Mouse (Mus musculus): ENCODE results near the gene Frmd4a. TPM values are rescaled to one million over a fixed set of nuclear protein-coding genes. Genes with fewer than 3 reads are reported as not detected.

Frmd4a gene
- polyA plus RNA-seq, 1 experiment from 2014 or later, result 16.0 TPM

GRCm38 (mm10) chr2:4167131-4167530, 149.6 kb downstream of the Frmd4a start:
- Histone ChIP-seq H3K9ac (no peak overlapping the region), H3K9me3 (replicated peaks) (no peaks in the 10 kb centered on the region), H3K36me3 (replicated peaks) (no peaks in the 10 kb centered on the region), H3K4me1 (replicated peaks) (no peaks in the 10 kb centered on the region), H3K27ac (replicated peaks) (no peak overlapping the region), H3K4me3 (replicated peaks) (no peak overlapping the region), H3K27me3 (no peaks in the 10 kb centered on the region), H3K4me2 (no peak overlapping the region)
- ATAC-seq (ENCODE audit: insufficient read depth), result no peak
- WGBS (ENCODE audit: insufficient replicate concordance), result 62% methylated on average over 6 of the region's 6 CpGs

DNA sequence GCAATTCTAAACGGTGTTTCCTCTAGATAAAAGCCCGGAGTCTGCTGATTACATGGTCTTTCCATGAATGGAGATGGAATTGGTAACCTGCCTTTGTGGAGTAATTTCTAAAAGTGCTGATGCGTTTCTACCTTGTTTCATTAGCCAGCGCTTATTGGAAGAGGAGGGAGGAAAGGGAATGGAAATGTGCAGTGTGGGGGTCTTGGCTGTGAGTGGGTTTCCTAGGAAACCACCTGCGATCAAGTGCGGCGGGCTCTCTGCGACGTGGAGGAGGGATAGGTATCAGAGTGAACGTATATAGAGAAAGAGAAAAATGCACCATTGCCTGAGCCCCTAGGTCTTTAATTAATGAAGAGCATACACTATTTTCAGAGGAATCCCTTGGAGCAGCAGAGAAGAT, 152.2 kb downstream of the Frmd4a start:
- Histone ChIP-seq H3K4me1 (replicated peaks) (no peaks in the 10 kb centered on the region), H3K4me3 (replicated peaks) (no peak overlapping the region), H3K9ac (no peak overlapping the region), H3K27ac (replicated peaks) (no peak overlapping the region), H3K9me3 (replicated peaks) (no peaks in the 10 kb centered on the region), H3K4me2 (no peak overlapping the region), H3K27me3 (no peaks in the 10 kb centered on the region), H3K36me3 (replicated peaks) (no peaks in the 10 kb centered on the region)
- 69% methylated on average over 10 of the region's 10 CpGs for WGBS (ENCODE audit: insufficient replicate concordance)
- no peak for ATAC-seq (ENCODE audit: insufficient read depth)

DNA sequence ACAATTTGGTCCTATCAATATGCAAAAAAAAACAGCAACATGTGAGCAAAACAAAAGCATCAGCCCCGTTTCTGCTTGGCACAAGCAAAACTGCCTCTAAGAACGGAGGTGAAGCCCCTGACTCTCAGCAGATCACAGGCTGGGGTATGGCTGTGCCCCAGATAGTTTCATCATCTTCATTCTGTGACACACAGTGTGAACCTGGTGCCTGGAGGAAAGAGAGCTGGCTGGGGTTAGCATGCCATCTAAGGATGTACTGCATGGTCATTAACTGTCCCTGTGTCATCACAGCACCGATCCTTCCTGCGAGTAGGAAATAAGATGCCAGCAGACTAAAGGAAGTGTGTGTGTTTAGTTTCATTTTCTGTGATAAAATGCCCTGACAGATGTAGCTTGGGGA, 152.7 kb downstream of the Frmd4a start:
- H3K9ac ChIP-seq, result no peak overlapping the region
- no peaks in the 10 kb centered on the region for H3K36me3 ChIP-seq (replicated peaks)
- no peak overlapping the region for H3K27ac ChIP-seq (replicated peaks)
- H3K27me3 ChIP-seq, result no peaks in the 10 kb centered on the region
- no peak overlapping the region for H3K4me2 ChIP-seq
- 58% methylated on average over 4 of the region's 4 CpGs for WGBS (ENCODE audit: insufficient replicate concordance)
- H3K9me3 ChIP-seq (replicated peaks), result no peaks in the 10 kb centered on the region
- no peak for ATAC-seq (ENCODE audit: insufficient read depth)
- no peak overlapping the region for H3K4me3 ChIP-seq (replicated peaks)
- H3K4me1 ChIP-seq (replicated peaks), result no peaks in the 10 kb centered on the region

GRCm38 (mm10) chr2:4184991-4185390, 167.5 kb downstream of the Frmd4a start:
- Histone ChIP-seq H3K27ac (replicated peaks) (no peak overlapping the region), H3K36me3 (replicated peaks) (no peaks in the 10 kb centered on the region), H3K9ac (no peak overlapping the region), H3K4me3 (replicated peaks) (no peak overlapping the region), H3K27me3 (no peaks in the 10 kb centered on the region), H3K4me1 (replicated peaks) (no peaks in the 10 kb centered on the region), H3K4me2 (no peak overlapping the region), H3K9me3 (replicated peaks) (no peaks in the 10 kb centered on the region)
- no peak for ATAC-seq (ENCODE audit: insufficient read depth)
- 73% methylated on average over 8 of the region's 8 CpGs for WGBS (ENCODE audit: insufficient replicate concordance)

DNA sequence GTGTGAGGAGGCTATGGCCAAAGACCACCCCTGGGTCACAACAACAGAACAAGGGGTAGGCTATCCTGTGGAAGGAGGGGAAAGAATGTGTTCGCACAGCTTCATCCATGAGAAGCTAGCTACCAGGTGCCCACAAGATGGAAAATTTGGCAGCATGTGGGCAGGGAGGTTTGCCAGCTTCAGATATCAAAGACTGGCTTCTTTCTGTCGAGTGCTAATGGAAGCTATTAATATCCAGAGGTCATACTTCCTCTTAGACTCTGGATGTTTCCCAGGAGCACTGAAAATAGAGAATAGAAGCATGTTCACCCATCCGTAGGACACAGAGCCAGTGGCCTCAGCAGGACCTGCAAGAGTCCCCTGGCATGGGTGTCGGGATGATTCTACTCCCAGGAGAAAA, 170.0 kb downstream of the Frmd4a start:
- 41% methylated on average over 4 of the region's 4 CpGs for WGBS (ENCODE audit: insufficient replicate concordance)
- H3K27me3 ChIP-seq, result no peaks in the 10 kb centered on the region
- no peak overlapping the region for H3K27ac ChIP-seq (replicated peaks)
- no peaks in the 10 kb centered on the region for H3K36me3 ChIP-seq (replicated peaks)
- no peaks in the 10 kb centered on the region for H3K9me3 ChIP-seq (replicated peaks)
- no peak overlapping the region for H3K9ac ChIP-seq
- H3K4me1 ChIP-seq (replicated peaks), result no peaks in the 10 kb centered on the region
- ATAC-seq (ENCODE audit: insufficient read depth), result no peak
- H3K4me2 ChIP-seq, result no peak overlapping the region
- no peak overlapping the region for H3K4me3 ChIP-seq (replicated peaks)

DNA sequence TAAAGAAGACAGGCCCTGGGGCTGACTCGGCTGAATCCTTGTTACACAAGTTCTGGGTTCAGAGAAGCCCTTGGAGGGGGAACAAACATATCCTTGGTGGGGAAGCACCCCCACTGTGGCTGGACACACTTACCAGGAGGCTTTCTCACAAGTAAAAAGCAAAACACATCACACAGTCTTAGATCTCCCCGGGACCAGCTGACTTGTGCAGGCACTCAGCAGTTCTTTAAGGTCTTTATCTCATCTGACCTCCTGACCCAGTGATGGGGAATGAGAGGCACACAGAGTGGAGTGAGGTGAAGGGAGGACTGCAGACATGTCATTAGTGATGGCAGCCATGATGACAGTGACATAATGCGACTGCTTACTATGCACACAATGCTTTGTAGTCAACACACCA, 170.8 kb downstream of the Frmd4a start:
- Histone ChIP-seq H3K4me1 (replicated peaks) (no peaks in the 10 kb centered on the region), H3K4me3 (replicated peaks) (no peak overlapping the region), H3K9me3 (replicated peaks) (no peaks in the 10 kb centered on the region), H3K9ac (no peak overlapping the region), H3K4me2 (no peak overlapping the region), H3K27me3 (no peaks in the 10 kb centered on the region), H3K36me3 (replicated peaks) (no peaks in the 10 kb centered on the region), H3K27ac (replicated peaks) (no peak overlapping the region)
- WGBS (ENCODE audit: insufficient replicate concordance), result 37% methylated on average over 3 of the region's 3 CpGs
- ATAC-seq (ENCODE audit: insufficient read depth), result no peak

DNA sequence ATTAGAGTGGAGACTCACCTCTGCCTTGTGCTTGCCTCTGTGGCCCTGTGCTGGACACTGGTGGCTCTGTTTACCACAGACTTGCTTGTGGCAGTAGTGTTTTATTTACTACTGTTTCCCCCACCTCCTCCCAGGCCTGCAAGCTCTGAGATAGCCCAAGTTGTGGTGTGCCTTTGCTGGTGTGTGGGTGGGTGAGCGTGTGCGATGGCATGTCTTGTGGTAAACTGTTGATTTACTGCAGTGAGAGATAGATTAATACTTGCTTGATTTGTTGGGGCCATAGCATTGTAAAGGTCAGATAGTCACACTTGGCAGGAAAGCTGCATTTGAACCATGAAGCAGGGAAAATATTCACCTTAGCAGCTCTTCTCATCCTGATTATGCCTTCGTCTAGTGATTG, 172.8 kb downstream of the Frmd4a start:
- H3K4me2 ChIP-seq, result no peak overlapping the region
- H3K9me3 ChIP-seq (replicated peaks), result no peaks in the 10 kb centered on the region
- WGBS (ENCODE audit: insufficient replicate concordance), result 55% methylated on average over 3 of the region's 3 CpGs
- H3K9ac ChIP-seq, result no peak overlapping the region
- no peak for ATAC-seq (ENCODE audit: insufficient read depth)
- no peaks in the 10 kb centered on the region for H3K4me1 ChIP-seq (replicated peaks)
- no peak overlapping the region for H3K27ac ChIP-seq (replicated peaks)
- no peaks in the 10 kb centered on the region for H3K36me3 ChIP-seq (replicated peaks)
- no peak overlapping the region for H3K4me3 ChIP-seq (replicated peaks)
- H3K27me3 ChIP-seq, result no peaks in the 10 kb centered on the region

GRCm38 (mm10) chr2:4190995-4191394, 173.5 kb downstream of the Frmd4a start:
- Histone ChIP-seq H3K4me1 (replicated peaks) (no peaks in the 10 kb centered on the region), H3K4me2 (no peak overlapping the region), H3K9ac (no peak overlapping the region), H3K27ac (replicated peaks) (no peak overlapping the region), H3K4me3 (replicated peaks) (no peak overlapping the region), H3K27me3 (no peaks in the 10 kb centered on the region), H3K36me3 (replicated peaks) (no peaks in the 10 kb centered on the region), H3K9me3 (replicated peaks) (no peaks in the 10 kb centered on the region)
- no peak for ATAC-seq (ENCODE audit: insufficient read depth)
- 50% methylated on average over 5 of the region's 5 CpGs for WGBS (ENCODE audit: insufficient replicate concordance)

GRCm38 (mm10) chr2:4193206-4193605, 175.7 kb downstream of the Frmd4a start:
- H3K4me3 ChIP-seq (replicated peaks), result no peak overlapping the region
- no peak overlapping the region for H3K4me2 ChIP-seq
- no peaks in the 10 kb centered on the region for H3K27me3 ChIP-seq
- H3K4me1 ChIP-seq (replicated peaks), result no peaks in the 10 kb centered on the region
- H3K27ac ChIP-seq (replicated peaks), result no peak overlapping the region
- no peak overlapping the region for H3K9ac ChIP-seq
- H3K9me3 ChIP-seq (replicated peaks), result no peaks in the 10 kb centered on the region
- no peak for ATAC-seq (ENCODE audit: insufficient read depth)
- no peaks in the 10 kb centered on the region for H3K36me3 ChIP-seq (replicated peaks)

DNA sequence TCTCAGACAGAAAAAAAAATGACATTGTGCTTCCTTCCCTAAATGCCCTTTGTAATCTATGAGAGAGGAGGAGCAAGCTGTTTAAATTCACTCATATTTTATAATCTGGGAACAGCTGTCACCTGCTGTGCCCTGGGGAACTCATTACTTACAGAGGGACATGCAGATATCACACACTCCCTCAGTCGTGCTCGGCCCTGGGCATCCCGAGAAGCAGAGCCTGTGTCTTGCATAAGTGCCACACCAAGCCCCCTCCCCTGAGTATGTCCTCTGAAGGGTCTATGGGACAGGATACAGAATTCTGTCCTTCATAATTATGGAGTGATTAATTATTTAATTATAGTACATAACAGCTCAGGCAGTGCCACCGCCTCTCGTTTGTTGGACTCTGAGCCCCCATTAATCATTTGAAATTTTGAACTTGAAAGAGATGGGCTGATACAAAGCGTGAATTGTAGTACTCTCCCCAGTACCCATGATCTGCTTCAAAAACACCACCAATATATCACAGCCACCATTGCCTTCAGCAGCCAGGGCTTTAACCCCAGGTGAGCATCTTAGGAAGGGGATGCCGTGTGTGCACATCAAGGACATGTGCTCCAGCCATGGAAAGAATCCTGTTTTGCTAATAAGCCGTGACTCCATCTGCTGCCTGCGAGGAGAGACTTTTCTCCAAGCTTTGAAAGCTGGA, 177.0 kb downstream of the Frmd4a start:
- ATAC-seq (ENCODE audit: insufficient read depth), result no peak
- Histone ChIP-seq H3K4me2 (no peak overlapping the region), H3K4me1 (replicated peaks) (no peaks in the 10 kb centered on the region), H3K9ac (no peak overlapping the region), H3K27ac (replicated peaks) (no peak overlapping the region), H3K27me3 (no peaks in the 10 kb centered on the region), H3K36me3 (replicated peaks) (no peaks in the 10 kb centered on the region), H3K4me3 (replicated peaks) (no peak overlapping the region), H3K9me3 (replicated peaks) (no peaks in the 10 kb centered on the region)
- WGBS (ENCODE audit: insufficient replicate concordance), result 61% methylated on average over 9 of the region's 9 CpGs

DNA sequence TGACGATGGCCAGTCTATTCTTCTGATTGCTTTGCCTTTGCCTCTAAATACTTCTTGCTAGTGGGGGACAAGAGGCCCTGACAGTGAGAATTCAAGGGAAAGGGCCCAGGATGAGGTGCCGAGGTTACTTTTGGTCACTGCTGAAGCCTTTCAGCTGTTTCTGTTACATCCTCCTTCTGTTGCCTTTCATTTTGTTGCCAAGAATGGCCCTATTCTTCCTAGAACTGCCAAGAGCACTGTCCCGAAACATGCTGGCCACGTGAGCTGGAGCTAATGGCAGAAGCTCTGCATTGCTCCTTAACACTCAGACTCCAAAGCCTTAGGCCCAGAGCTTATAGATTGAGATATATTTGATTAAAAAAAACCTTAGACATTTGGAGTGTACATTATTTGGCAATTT, 178.5 kb downstream of the Frmd4a start:
- Histone ChIP-seq H3K4me3 (replicated peaks) (no peak overlapping the region), H3K27ac (replicated peaks) (no peak overlapping the region), H3K36me3 (replicated peaks) (no peaks in the 10 kb centered on the region), H3K4me2 (no peak overlapping the region), H3K9ac (no peak overlapping the region), H3K9me3 (replicated peaks) (no peaks in the 10 kb centered on the region), H3K27me3 (no peaks in the 10 kb centered on the region), H3K4me1 (replicated peaks) (no peaks in the 10 kb centered on the region)
- 69% methylated on average over 4 of the region's 4 CpGs for WGBS (ENCODE audit: insufficient replicate concordance)
- no peak for ATAC-seq (ENCODE audit: insufficient read depth)

GRCm38 (mm10) chr2:4209234-4209633, 191.7 kb downstream of the Frmd4a start:
- ATAC-seq (ENCODE audit: insufficient read depth), result no peak
- Histone ChIP-seq H3K4me1 (replicated peaks) (no peaks in the 10 kb centered on the region), H3K9ac (no peak overlapping the region), H3K4me3 (replicated peaks) (no peak overlapping the region), H3K27ac (replicated peaks) (no peak overlapping the region), H3K36me3 (replicated peaks) (no peaks in the 10 kb centered on the region), H3K4me2 (no peak overlapping the region), H3K9me3 (replicated peaks) (no peaks in the 10 kb centered on the region), H3K27me3 (no peaks in the 10 kb centered on the region)
- 63% methylated on average over 7 of the region's 7 CpGs for WGBS (ENCODE audit: insufficient replicate concordance)

Measured in liver, embryonic 15.5 days (tissue).